Mouse (Mus musculus) spleen, adult 2 months (tissue): Measurements from ENCODE around the gene Cwf19l2. TPM values are rescaled to one million over a fixed set of nuclear protein-coding genes. Genes with fewer than 3 reads are reported as not detected.
"Not testable (repeated sequence)": the region's sequence is repeated elsewhere in the genome, so short reads cannot be mapped to it uniquely, and the experiment has no call there.

Experiments
- DNase-seq, 2 experiments: peaks; one replicate each; pipeline versions ENCODE4 v3.0.0 to v3.0.0-alpha.2; 2012 to 2021; ENCODE audit warnings: low spot score in 2 of 2, low read depth in 1 of 2
- H3K27ac ChIP-seq: fragments of 200-500 bp; 2 replicates; pipeline ENCODE4 v1.5.1; 2012; ENCODE audit warnings: low read length, inconsistent platforms; ENCODE audit not compliant: insufficient read depth
- H3K27me3 ChIP-seq: fragments of 200-500 bp; 2 replicates; pipeline ENCODE4 v1.6.1; 2012; ENCODE audit warnings: mild to moderate bottlenecking, moderate library complexity, low read length, inconsistent platforms; ENCODE audit not compliant: control insufficient read depth, insufficient read depth
- H3K36me3 ChIP-seq: fragments of 200-500 bp; 2 replicates; pipeline ENCODE4 v1.6.1; 2012; ENCODE audit warnings: mild to moderate bottlenecking, low read length, inconsistent platforms; ENCODE audit not compliant: control insufficient read depth, insufficient read depth
- H3K4me1 ChIP-seq: fragments of 200-500 bp; 2 replicates; pipeline ENCODE4 v1.6.1; 2011; ENCODE audit warnings: inconsistent platforms; ENCODE audit not compliant: control insufficient read depth, insufficient read depth, insufficient read length
- H3K4me3 ChIP-seq: fragments of 200-500 bp; 2 replicates; pipeline ENCODE4 v1.5.1; 2011; ENCODE audit warnings: mild to moderate bottlenecking, inconsistent platforms; ENCODE audit not compliant: insufficient read depth, insufficient read length; ENCODE audit errors: extremely low read depth
- CTCF ChIP-seq: fragments of 200-500 bp; IDR thresholded peaks from 2 replicates; pipeline ENCODE4 v1.5.1; 2011; ENCODE audit warnings: mild to moderate bottlenecking, inconsistent platforms; ENCODE audit not compliant: insufficient read depth, insufficient read length, insufficient replicate concordance; ENCODE audit errors: extremely low read depth
- POLR2A ChIP-seq: fragments of 200-500 bp; IDR thresholded peaks from 2 replicates; pipeline ENCODE4 v1.6.1; 2011; ENCODE audit warnings: low read depth, low read length, inconsistent platforms
- WGBS: fragments of 180-500 bp; shearing (Covaris S2); methylation state at CpG from one replicate; pipeline ENCODE4 v1.1.7; 2018; 5-methylcytosine and 5-hydroxymethylcytosine counted together
- polyA plus RNA-seq: library from polyadenylated mRNA; depleted of rRNA; stranded (reverse); fragments of >200 nt; gene quantifications from 2 replicates; pipeline ENCODE4 v1.2.3, GENCODE M21; 2012; rRNA removed

Gene Cwf19l2
- 0.29 and 0.46 TPM in 2 replicates for polyA plus RNA-seq

GRCm38 (mm10) chr9:3403251-3404208 lies at the start of gene Cwf19l2:
Gene Cwf19l2, plus strand, starts transcription at chr9:3403592.
- Histone ChIP-seq H3K4me1 (no peaks in the 10 kb centered on the region), H3K36me3 (no peaks in the 10 kb centered on the region), H3K27me3 (no peaks in the 10 kb centered on the region), H3K4me3 (peak within 1 kb of the TSS; percentile 72), H3K27ac (peak within 1 kb of the TSS; percentile 87)
- peak; percentile 68 to 89 for DNase-seq
- WGBS, result under 1% methylated on average over 28 of the region's 28 CpGs
- 0 out of 2 replicates have a peak, but pooled peaks have one; percentile 11 for TF ChIP-seq CTCF
- no peak; the same call in 1 of the 2 replicates for TF ChIP-seq POLR2A

GRCm38 (mm10) chr9:3376323-3376722 lies 27.1 kb upstream of the Cwf19l2 start:
- not testable (repeated sequence) for H3K27ac ChIP-seq, H3K4me3 ChIP-seq, H3K27me3 ChIP-seq, DNase-seq, H3K4me1 ChIP-seq, H3K36me3 ChIP-seq
- 91% methylated on average over 1 of the region's 1 CpGs for WGBS

GRCm38 (mm10) chr9:3404372-3404771 lies 980 bp downstream of the Cwf19l2 start:
- no peak overlapping the region for H3K27ac ChIP-seq
- WGBS, result 2% methylated on average over 13 of the region's 13 CpGs
- no peak for TF ChIP-seq POLR2A
- no peak for TF ChIP-seq CTCF
- peak overlapping the region; percentile 72 for H3K4me3 ChIP-seq
- H3K36me3 ChIP-seq, result no peaks in the 10 kb centered on the region
- H3K27me3 ChIP-seq, result no peaks in the 10 kb centered on the region
- H3K4me1 ChIP-seq, result no peaks in the 10 kb centered on the region
- no peak for DNase-seq

GRCm38 (mm10) chr9:3439555-3440300 lies 36.3 kb downstream of the Cwf19l2 start:
- H3K36me3 ChIP-seq, H3K27ac ChIP-seq, DNase-seq, H3K27me3 ChIP-seq, H3K4me3 ChIP-seq, H3K4me1 ChIP-seq: not testable (repeated sequence)
- WGBS, result 88% methylated on average over 6 of the region's 6 CpGs

- TF ChIP-seq CTCF (no peak), POLR2A (no peak)
- H3K36me3 ChIP-seq, result peaks cover 7% of the 10 kb centered on the region
- no peaks in the 10 kb centered on the region for H3K27me3 ChIP-seq
- DNase-seq, result no peak
- H3K27ac ChIP-seq, result no peak overlapping the region
- no peak overlapping the region for H3K4me3 ChIP-seq
- no peaks in the 10 kb centered on the region for H3K4me1 ChIP-seq
Measured at GRCm38 (mm10) chr9:3471897-3472296, 68.5 kb downstream of the Cwf19l2 start.

- Histone ChIP-seq H3K4me3 (no peak overlapping the region), H3K4me1 (no peaks in the 10 kb centered on the region), H3K36me3 (no peaks in the 10 kb centered on the region), H3K27me3 (no peaks in the 10 kb centered on the region), H3K27ac (no peak overlapping the region)
- no peak for TF ChIP-seq CTCF
- TF ChIP-seq POLR2A, result no peak
- DNase-seq, result no peak
- WGBS, result 95% methylated on average over 1 of the region's 1 CpGs
Measured at GRCm38 (mm10) chr9:3518645-3519044, 115.3 kb downstream of the Cwf19l2 start.

- Histone ChIP-seq H3K36me3 (no peaks in the 10 kb centered on the region), H3K27ac (no peak overlapping the region), H3K4me1 (no peaks in the 10 kb centered on the region), H3K4me3 (no peak overlapping the region), H3K27me3 (no peaks in the 10 kb centered on the region)
- TF ChIP-seq POLR2A, result no peak
- TF ChIP-seq CTCF, result no peak
- WGBS, result 88% methylated on average over 1 of the region's 1 CpGs
- DNase-seq, result no peak
Measured at GRCm38 (mm10) chr9:3519178-3519577, 115.8 kb downstream of the Cwf19l2 start.
